Mouse (Mus musculus): ENCODE measurements around the gene Gin1. TPM values are rescaled to one million over a fixed set of nuclear protein-coding genes. Genes with fewer than 3 reads are reported as not detected.

Gene Gin1
- total RNA-seq, 2 experiments from 2014 or later, result 11.3 to 11.4 TPM

DNA sequence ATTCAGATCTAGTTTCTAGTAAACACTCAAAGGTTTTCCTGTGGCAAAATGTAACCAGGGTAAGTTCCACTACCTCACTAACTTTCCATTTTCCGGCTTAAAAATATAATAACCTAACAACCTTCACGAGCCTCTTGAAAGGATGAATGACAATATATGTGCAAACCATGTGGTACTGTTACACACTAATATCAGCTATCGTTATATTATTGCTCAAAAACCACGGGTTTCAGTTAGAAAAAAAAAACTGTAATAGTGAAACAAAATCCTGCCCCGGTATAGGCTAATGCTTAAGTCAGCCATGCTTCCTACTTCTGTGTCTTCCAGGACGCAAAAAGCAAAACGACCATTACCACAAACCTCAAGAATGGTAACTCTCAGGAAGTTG lies 1.1 kb upstream of the Gin1 start:
- H3K4me3 ChIP-seq, result peak overlapping the region; percentile 99
- no peak for DNase-seq (ENCODE audit: low spot score in 2 of 2)
- peak overlapping the region; percentile 94; the same call in 1 of the 2 replicates for H3K27ac ChIP-seq
- no peak for TF ChIP-seq CTCF (conservative IDR thresholded peaks at IDR 0.05)

DNA sequence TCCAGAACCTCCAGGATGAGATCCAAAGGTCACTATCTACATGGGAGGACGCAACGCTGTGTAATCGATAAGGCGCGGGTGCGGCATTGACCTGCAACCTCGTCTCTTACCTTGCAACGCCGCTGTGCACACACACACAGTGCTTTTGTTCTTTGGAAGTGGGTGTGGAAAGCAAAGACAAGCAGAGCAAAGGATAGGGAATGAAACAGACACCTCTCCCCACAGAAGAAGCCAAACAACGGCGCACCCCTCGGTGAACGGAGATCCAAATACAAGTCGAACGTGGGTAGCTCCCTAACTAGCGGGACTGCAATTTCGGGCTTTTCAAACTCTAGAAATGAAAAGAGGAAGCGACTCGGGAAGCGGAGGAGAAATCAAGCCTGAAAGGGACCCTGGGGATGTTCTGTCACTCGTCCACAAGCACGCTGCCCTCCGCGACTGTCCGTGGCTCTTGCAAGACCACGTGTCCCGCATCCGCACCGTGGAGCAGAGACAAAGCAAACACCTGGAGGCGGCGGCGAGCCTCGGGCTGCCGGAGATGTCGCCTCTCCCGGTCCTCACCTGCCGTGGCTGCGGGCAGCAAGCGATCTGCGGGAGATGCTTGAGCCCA lies 573 bp upstream of the Gin1 start:
- Histone ChIP-seq H3K27ac (peak overlapping the region; percentile 94), H3K4me3 (peak overlapping the region; percentile 99)
- no peak for DNase-seq (ENCODE audit: low spot score in 2 of 2)
- no peak for TF ChIP-seq CTCF (conservative IDR thresholded peaks at IDR 0.05)

DNA sequence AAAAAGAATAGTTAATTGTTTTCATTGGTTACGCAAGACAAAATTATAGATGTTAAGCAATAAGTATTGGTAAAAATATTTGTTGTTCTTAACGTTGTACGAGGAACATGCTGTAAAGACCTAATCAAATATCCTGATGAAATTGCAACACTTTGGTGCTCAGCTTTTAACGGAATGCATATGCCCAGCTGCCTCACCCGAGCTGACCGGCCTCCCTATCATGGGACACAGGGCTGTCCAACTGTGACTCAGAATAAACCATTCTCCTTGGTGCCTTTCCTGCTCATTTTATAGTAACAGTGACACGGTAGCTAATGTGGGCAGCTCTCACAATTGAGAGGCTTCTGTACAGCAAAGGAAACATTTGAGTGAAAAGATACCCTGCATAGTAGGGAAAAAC lies 1.1 kb downstream of the Gin1 start:
- DNase-seq (ENCODE audit: low spot score in 2 of 2), result no peak
- H3K4me3 ChIP-seq, result peak overlapping the region; percentile 99
- H3K27ac ChIP-seq, result no peak overlapping the region; the same call in 1 of the 2 replicates
- TF ChIP-seq CTCF (conservative IDR thresholded peaks at IDR 0.05), result no peak

- H3K27ac ChIP-seq, result no peak overlapping the region
- DNase-seq (ENCODE audit: low spot score in 2 of 2), result no peak
- H3K4me3 ChIP-seq, result no peak overlapping the region
- TF ChIP-seq CTCF (conservative IDR thresholded peaks at IDR 0.05), result no peak
These were observed 1.8 kb downstream of the Gin1 start for GRCm38 (mm10) chr1:97771727-97772126.

DNA sequence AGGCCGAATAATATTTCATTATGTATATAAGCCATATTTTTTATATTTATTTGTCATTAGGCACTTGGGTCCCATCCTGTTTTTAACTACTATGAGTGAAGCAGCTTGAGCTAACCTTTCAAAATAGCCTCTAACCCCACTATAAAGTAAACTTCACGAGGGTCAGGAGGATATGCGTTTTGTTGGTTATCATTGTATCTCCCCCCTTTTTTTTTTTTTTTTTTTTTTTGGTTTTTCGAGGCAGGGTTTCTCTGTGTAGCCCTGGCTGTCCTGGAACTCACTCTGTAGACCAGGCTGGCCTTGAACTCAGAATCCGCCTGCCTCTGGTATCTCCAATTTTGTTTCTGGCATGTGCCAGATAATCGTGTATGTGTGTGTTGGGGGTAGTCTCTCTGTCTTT lies 3.4 kb downstream of the Gin1 start:
- TF ChIP-seq CTCF (conservative IDR thresholded peaks at IDR 0.05), result no peak
- Histone ChIP-seq H3K4me3 (no peak overlapping the region), H3K27ac (no peak overlapping the region)
- DNase-seq (ENCODE audit: low spot score in 2 of 2), result no peak

DNA sequence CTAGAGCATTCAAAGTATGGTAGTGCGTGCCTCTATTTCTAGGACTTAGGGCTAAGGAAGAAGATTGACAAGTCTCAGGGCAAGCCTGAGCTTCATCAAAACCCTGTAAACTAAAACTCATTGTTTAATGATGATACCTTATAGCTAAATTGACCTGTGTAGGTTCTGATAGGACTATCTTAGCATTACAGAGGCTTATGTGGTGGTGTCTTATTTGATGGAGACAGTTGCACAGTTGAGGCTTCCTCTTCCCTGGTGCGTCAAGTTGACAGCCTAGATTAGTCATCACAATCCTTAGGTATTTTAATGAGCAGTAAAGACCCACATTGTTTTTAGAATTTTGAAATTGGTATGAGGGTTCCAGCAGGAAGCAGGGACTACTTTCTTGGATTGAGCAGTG lies 4.0 kb downstream of the Gin1 start:
- Histone ChIP-seq H3K27ac (no peak overlapping the region), H3K4me3 (no peak overlapping the region)
- no peak for DNase-seq (ENCODE audit: low spot score in 2 of 2)
- TF ChIP-seq CTCF (conservative IDR thresholded peaks at IDR 0.05), result no peak

GRCm38 (mm10) chr1:97781674-97782073 lies 11.7 kb downstream of the Gin1 start:
- no peak for TF ChIP-seq CTCF (conservative IDR thresholded peaks at IDR 0.05)
- H3K27ac ChIP-seq, result no peak overlapping the region
- H3K4me3 ChIP-seq, result no peak overlapping the region
- no peak for DNase-seq (ENCODE audit: low spot score in 2 of 2)

GRCm38 (mm10) chr1:97784928-97785327 lies 15.0 kb downstream of the Gin1 start:
- DNase-seq (ENCODE audit: low spot score in 2 of 2), result no peak
- H3K27ac ChIP-seq, result no peak overlapping the region
- H3K4me3 ChIP-seq, result no peak overlapping the region
- peak; percentile 59 for TF ChIP-seq CTCF (conservative IDR thresholded peaks at IDR 0.05)

GRCm38 (mm10) chr1:97785685-97786393 lies 15.9 kb downstream of the Gin1 start:
- H3K4me3 ChIP-seq, result no peak overlapping the region
- no peak overlapping the region for H3K27ac ChIP-seq
- no peak for DNase-seq (ENCODE audit: low spot score in 2 of 2)
- TF ChIP-seq CTCF (conservative IDR thresholded peaks at IDR 0.05), result no peak

DNA sequence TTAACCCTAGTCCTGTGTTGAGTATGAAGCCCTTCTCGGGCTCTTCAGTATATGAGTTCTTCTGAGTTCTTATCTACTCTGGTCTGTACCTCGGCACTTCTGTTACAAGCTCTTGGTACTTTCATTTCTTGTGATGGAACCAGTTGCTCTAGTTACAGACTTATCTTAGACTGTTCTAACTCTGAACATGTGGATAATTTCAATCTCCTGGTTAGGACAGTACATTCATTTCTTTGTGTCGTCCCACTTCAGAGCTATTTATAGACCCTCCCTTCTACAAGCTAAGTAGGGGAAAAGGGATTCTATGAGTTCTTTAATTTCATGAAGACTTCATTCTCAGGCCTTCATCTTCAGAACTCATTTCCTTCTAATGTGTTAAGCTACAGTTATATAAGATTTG lies 17.7 kb downstream of the Gin1 start:
- no peak overlapping the region for H3K4me3 ChIP-seq
- no peak overlapping the region for H3K27ac ChIP-seq
- no peak for DNase-seq (ENCODE audit: low spot score in 2 of 2)
- no peak for TF ChIP-seq CTCF (conservative IDR thresholded peaks at IDR 0.05)

DNA sequence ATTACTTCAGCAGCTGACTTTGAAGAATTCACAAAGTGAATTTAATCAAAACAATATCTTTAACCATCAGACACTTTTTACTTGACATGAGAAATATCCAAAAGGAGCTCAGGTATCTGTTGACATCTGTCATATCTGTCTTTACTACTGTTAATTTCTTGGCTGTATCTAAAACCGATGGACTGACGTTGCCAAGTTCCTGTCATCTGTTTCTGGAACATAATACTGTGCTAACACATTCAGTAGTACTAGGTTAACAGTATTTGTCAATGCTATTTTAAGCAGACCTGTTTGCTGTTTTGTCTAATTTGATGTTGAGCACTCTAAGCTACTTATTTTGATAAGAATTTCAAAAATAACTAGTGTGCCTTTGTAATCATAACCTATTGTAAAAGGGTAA lies 18.5 kb downstream of the Gin1 start:
- TF ChIP-seq CTCF (conservative IDR thresholded peaks at IDR 0.05), result no peak
- no peak overlapping the region for H3K27ac ChIP-seq
- H3K4me3 ChIP-seq, result no peak overlapping the region

DNA sequence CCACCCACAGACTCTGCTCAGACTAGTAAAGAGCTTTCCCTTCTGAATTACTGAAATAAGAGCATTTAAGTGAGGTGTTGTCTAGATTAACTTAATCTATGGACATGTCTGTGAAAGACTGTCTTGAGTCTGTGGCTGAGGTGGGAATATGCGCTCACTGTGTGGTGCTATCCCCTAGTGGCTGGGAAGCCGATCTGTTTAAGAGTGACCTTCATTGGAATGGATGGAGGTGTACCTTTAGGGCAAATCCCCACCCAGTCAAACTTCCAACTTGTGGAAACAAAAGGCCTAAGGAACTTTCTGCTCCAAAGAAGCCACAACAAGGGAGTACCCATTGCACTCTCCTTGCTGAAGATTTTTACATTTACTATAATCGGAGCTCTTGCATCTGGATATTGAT lies 24.1 kb downstream of the Gin1 start:
- DNase-seq (ENCODE audit: low spot score in 2 of 2), result no peak
- TF ChIP-seq CTCF (conservative IDR thresholded peaks at IDR 0.05), result no peak; the same call in 1 of the 2 replicates

More for the DNA sequence above, 18.5 kb downstream of the Gin1 start:
- no peak for DNase-seq (ENCODE audit: low spot score in 2 of 2)

DNA sequence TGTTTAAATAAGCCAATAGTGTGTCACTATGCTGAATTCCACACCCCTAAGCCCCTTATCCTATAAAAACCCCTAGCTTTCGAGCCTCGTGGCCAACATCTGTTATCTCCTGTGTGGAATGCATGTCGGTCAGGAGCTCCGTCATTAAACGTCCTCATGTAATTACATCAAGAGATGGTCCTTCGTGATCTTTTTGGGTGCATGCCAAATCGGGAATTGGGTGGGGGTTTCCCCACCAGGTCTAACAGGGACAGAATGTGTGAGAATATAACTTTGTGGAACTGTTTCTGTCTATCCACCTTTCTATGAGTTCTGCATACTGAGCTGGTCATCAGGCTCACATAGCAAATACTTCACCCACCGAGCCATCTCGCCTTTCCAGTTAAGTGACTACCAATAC lies 26.0 kb downstream of the Gin1 start:
- DNase-seq (ENCODE audit: low spot score in 2 of 2), result no peak
- Histone ChIP-seq H3K27ac (no peak overlapping the region), H3K4me3 (no peak overlapping the region)
- no peak for TF ChIP-seq CTCF (conservative IDR thresholded peaks at IDR 0.05)

More for the DNA sequence above, 24.1 kb downstream of the Gin1 start:
- H3K4me3 ChIP-seq, result no peak overlapping the region
- H3K27ac ChIP-seq, result no peak overlapping the region

All from layer of hippocampus, adult 2 months (tissue).